Mouse (Mus musculus) heart, adult 8-10 months (tissue): ENCODE measurements at regions not wholly inside any gene's neighbourhood (a gene's known extent, or its start where the extent isn't known, plus 50 kb on each side); places are given as distances from the start of the nearest gene placed in this dataset.
A peak's percentile ranks its signal among the peaks of the same experiment; 100 is the strongest.

ENCODE experiments used
- DNase-seq: peaks from one replicate; pipeline ENCODE4 v3.0.0; 2022; ENCODE audit warnings: low spot score

- DNase-seq: no peak
Observed at GRCm38 (mm10) chr7:34587239-34587638, 69.3 kb downstream of the Kctd15 start.

DNA sequence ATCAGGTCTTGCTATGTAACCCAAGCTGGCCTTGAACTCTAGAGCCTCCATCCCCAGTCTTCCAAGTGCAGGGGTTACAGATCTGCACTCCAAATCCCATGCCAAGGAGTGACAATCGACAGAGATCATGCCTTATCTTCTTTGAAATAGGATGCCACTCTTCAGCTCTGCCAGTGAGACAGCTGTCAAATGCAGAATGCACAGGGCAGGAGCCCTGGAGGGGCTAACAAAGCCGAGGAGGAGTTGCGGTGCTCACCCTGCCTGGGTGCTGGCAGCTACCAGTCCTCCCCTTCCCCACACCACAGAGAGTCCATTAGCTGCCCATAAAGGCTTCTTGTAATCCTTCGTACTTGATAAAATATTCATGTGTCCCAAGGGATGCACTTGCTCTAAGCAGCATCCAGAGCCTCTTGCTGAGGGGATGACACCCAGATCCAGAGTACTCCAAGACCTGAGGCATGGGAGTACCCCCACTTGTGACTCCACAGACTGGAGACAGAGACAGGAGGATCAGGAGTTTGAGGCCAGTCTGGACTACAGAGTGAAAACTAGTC lies 71.1 kb downstream of the Kctd15 start:
- no peak for DNase-seq

DNA sequence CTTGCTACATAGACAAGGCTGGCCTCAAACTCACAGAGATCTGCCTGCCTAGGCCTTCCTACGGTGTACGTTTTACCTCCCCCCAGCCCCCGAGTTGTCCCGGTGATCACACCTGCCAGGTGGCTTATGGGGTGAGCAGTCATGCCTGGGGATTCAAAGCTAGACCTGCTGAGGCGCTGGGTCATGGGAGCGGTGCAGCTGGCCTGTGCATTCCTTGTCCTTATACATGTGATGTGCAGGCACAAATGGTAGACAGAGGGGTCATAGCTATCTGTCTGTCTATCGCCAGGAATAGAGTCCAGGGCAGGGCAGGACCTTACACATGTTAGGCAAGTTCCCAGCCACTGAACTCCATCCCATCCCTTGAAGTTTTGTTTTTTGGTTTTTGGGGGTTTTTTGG lies 71.7 kb downstream of the Kctd15 start:
- no peak for DNase-seq

- DNase-seq: peak; percentile 11
Observed at GRCm38 (mm10) chr7:34580866-34581265, 75.7 kb downstream of the Kctd15 start.

- peak; percentile 26 for DNase-seq
Observed at GRCm38 (mm10) chr7:34571295-34571694, 85.2 kb downstream of the Kctd15 start.

DNA sequence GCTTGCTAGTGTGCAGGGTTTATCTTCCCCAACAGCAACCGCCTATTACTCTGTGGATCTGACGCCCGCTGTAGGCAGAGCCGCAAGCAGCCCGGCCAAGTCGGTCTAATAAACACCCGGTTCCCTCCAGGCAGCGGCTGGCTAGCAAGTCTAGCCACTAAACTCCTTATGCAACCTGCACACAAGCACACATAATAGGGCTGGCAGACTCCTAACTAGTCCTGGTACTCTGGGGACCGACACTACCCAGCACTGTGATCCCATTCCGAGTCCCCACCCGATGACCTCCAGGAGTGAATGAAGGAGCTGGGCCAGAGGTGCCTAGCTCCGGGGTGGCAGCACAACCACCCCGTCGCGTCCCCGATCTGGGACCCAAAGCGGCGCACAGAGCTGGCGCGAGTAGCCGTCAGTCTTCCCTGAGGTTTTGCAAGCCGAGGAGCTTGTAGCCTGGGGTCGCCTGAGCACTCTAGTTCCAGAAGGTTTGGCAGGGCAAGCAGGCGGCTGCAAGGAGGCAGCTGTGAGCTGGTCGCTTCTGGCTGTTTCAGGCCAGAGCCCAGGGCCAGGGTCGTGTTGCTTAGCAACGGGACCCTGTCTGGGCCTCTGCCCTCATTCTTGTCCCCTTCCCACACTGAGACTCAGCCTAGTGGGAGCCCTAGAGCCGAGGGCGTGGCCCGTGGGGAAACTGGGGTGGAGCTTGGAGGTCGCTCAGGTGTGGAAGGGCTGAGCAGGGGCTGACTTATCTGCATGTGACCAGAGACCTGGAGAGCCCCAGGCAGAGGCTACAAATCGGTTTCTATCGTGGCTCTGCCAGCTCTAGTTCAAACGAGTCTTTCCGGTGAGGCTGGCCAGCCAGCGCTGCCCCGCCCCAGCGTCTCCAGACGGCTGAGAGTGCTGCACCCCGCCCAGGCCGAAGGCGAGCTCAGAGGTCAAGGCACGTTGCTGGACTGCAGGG lies 86.1 kb downstream of the Kctd15 start:
- DNase-seq: peak; percentile 65

DNA sequence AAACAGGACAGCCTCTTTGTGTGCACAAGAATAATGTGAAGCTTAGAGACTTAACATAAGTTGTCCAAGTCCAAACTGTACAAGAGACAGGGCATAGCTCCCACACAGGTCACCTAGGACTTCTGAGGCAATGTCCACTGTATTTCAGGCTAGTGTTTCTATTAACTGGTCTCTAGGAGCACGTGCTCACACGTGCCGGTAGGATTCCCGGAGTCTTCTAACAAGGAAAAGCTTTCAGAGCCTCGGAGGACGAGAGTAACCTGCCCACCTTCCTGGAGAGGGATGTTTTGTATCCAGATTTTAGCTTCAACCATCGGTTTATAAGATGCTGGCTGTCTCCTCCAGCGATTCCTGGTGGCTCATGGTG lies 86.8 kb downstream of the Kctd15 start:
- DNase-seq: no peak

DNA sequence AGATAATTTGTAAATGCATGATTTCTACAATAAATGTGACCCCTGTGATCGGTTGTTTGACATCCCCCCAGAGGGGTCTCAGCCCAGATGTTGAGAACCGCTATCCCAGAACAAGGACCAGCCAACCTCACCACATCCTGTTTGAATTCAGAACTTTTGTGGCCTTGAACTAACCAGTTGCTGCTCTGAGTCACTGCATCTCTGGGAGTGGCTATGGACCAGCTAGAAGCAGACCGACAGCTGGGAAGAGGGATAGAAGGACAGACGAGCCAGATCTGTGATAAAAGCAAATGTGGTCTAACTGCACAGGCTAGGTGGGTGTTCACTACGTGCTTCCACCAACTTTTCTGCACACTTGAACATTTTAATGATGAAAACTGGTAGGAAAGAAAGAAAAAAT lies 89.0 kb downstream of the Kctd15 start:
- DNase-seq: no peak

GRCm38 (mm10) chr7:34562160-34562559 lies 94.4 kb downstream of the Kctd15 start:
- DNase-seq: no peak

GRCm38 (mm10) chr7:34558615-34559343 lies 97.8 kb downstream of the Kctd15 start:
- no peak for DNase-seq

GRCm38 (mm10) chr7:34555196-34555595 lies 101.3 kb downstream of the Kctd15 start:
- DNase-seq: no peak

- DNase-seq: no peak
Observed at GRCm38 (mm10) chr7:34546609-34547316, 109.8 kb downstream of the Kctd15 start.

- DNase-seq: no peak
Observed at GRCm38 (mm10) chr7:34545906-34546305, 110.6 kb downstream of the Kctd15 start.

GRCm38 (mm10) chr7:34541906-34542305 lies 114.6 kb downstream of the Kctd15 start:
- DNase-seq: no peak

DNA sequence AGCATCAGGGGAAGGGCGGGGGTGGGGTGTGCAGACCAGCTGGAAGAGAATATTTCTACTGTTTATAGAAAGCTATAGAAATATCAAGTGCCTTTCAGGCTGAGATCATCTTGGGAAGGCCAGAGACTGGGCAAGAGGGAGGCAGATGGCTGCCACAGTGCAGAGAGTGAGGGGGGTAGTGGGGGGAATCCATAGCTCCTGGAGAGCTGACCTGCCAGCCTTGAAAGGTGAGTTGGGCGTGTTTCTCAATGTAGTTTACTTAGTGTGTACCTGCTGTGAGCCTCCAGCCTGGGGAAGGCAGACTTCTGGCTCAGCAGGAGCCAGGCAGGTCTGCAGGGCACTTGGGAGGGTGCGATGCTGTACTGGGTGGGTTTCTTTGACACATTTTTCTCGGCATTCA lies 115.5 kb downstream of the Kctd15 start:
- no peak for DNase-seq

GRCm38 (mm10) chr7:34539856-34540255 lies 116.7 kb downstream of the Kctd15 start:
- no peak for DNase-seq

GRCm38 (mm10) chr7:34538310-34539055 lies 118.0 kb downstream of the Kctd15 start:
- no peak for DNase-seq

DNA sequence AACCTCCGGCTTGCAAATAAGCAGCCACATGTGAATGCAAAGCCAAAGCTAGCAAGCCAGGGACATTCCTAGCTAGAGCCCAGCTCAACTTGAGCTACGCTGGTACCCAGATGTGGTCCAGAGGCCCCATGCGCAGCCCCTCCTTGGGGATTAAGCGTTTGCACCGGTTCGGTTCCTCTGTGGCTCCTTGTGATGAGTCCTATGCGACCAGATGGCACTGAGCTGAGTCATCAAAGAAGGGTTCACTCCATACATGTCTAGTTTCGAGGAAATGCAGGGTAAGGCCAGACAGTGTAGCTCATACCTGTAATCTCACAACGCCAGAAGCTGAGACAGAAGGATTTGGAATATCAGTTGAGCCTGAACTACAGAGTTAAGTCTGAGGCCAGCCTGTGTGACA lies 119.4 kb downstream of the Kctd15 start:
- DNase-seq: no peak

DNA sequence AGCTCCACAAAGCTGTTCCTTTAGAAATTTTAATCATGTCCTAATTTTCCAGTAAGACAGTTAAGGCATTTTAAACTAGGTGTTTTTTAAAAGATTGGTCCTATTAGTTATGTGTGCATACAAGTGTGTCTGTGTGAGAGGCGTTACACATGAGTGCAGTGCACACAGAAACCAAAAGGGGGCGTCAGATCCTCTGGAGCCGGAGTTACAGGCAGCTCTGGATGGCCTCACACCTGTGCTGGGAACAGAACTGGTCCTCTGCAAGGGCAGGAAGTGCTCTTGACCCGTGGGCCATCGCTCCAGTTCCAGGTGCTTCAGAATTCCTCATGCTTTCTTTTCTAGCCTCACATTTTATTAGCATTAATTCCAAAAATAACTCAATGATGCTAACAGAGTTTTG lies 122.3 kb downstream of the Kctd15 start:
- DNase-seq: no peak

DNA sequence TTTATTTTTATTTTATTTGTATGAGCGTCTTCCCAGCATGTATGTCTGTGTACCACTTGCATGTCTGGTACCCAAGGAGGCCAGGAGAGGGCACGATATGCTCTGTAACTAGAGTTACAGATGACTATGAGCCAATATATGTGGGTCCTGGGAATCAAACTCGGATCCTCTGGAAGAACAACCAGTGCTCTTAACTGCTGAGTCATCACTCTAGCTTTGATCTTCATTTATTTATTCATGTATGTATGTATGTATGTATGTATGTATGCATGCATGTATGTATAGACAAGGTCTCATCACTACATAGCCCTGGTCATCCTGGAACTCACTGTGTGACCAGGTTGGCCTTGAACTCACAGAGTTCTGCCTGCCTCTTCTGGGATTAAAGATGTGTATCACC lies 124.9 kb downstream of the Kctd15 start:
- no peak for DNase-seq

- no peak for DNase-seq
Observed at GRCm38 (mm10) chr7:34507858-34508257, 114.7 kb upstream of the Lsm14a start.
